Mouse (Mus musculus) ES-E14 (cell line): ENCODE data around the gene Clip2. TPM values are rescaled to one million over a fixed set of nuclear protein-coding genes. Genes with fewer than 3 reads are reported as not detected.

Experiments
- DNase-seq: peaks from one replicate; pipeline ENCODE4 v3.0.0-alpha.2; 2013; ENCODE audit warnings: low read depth, low spot score
- H3K27ac ChIP-seq: 2 replicates; pipeline ENCODE4 v1.5.1; 2012; ENCODE audit warnings: low read depth, mild to moderate bottlenecking, low read length, moderate library complexity, mixed read lengths; ENCODE audit not compliant: poor library complexity, insufficient read depth, severe bottlenecking
- H3K36me3 ChIP-seq: 2 replicates; pipeline ENCODE4 v1.6.1; 2012; ENCODE audit warnings: mild to moderate bottlenecking, low read length, moderate library complexity, mixed read lengths; ENCODE audit not compliant: control insufficient read depth, poor library complexity, insufficient read depth, severe bottlenecking
- H3K4me1 ChIP-seq, 2 experiments: fragments of 150-350 bp in 1 of 2; sonication (generic) in 1 of 2; 2 replicates each; pipeline ENCODE4 v1.6.1; 2012; ENCODE audit warnings: low read length in 2 of 2, mild to moderate bottlenecking in 1 of 2, mixed read lengths in 1 of 2; ENCODE audit not compliant: control insufficient read depth in 2 of 2, insufficient read depth in 2 of 2, poor library complexity in 1 of 2
- H3K4me3 ChIP-seq, 2 experiments: fragments of 150-350 bp in 1 of 2; sonication (generic) in 1 of 2; 2 replicates each; pipeline ENCODE4 v1.5.1; 2012; ENCODE audit warnings: low read length in 2 of 2, low read depth in 1 of 2, mild to moderate bottlenecking in 1 of 2, mixed read lengths in 1 of 2; ENCODE audit not compliant: insufficient read depth in 1 of 2, poor library complexity in 1 of 2, severe bottlenecking in 1 of 2
- H3K9ac ChIP-seq: 2 replicates; pipeline ENCODE4 v1.6.1; 2012; ENCODE audit warnings: low read depth, mild to moderate bottlenecking, low read length, mixed read lengths; ENCODE audit not compliant: poor library complexity, insufficient read depth, severe bottlenecking
- H3K9me3 ChIP-seq: fragments of 150-350 bp; sonication (generic); 2 replicates; pipeline ENCODE4 v1.6.1; 2012; ENCODE audit warnings: low read depth, mild to moderate bottlenecking, low read length; ENCODE audit not compliant: control insufficient read depth, insufficient read depth
- CHD2 ChIP-seq: IDR thresholded peaks from 2 replicates; pipeline ENCODE4 v1.6.1; 2014; ENCODE audit warnings: mild to moderate bottlenecking, low read depth, low read length, inconsistent platforms
- HCFC1 ChIP-seq: IDR thresholded peaks from 2 replicates; pipeline ENCODE4 v1.6.1; 2012; ENCODE audit warnings: low read length, inconsistent platforms, borderline replicate concordance; ENCODE audit not compliant: insufficient read depth
- MAFK ChIP-seq: IDR thresholded peaks from 2 replicates; pipeline ENCODE4 v1.6.1; 2014; ENCODE audit warnings: mild to moderate bottlenecking, low read depth, low read length, inconsistent platforms; ENCODE audit not compliant: insufficient read depth
- ZC3H11A ChIP-seq: IDR thresholded peaks from 2 replicates; pipeline ENCODE4 v1.6.1; 2012; ENCODE audit warnings: low read depth, mild to moderate bottlenecking, inconsistent platforms, low read length, borderline replicate concordance
- ZNF384 ChIP-seq: IDR thresholded peaks from 2 replicates; pipeline ENCODE4 v1.6.1; 2012; ENCODE audit warnings: low read depth, low read length, inconsistent platforms
- in situ Hi-C, 2 experiments: fragments of 600-800 bp; cut with MboI; formaldehyde crosslinking; loops; one replicate each; pipeline ENCODE4 v1.15.1; 2025; ENCODE audit warnings: low sequenced_read_pairs in 2 of 2, inconsistent platforms in 1 of 2; ENCODE audit not compliant: unreplicated experiment in 2 of 2
- total RNA-seq: library from RNA; depleted of rRNA; stranded (reverse); fragments of 300-350 nt; gene quantifications from 2 replicates; pipeline ENCODE4 v1.2.3, GENCODE M21; 2012

The Clip2 gene
- total RNA-seq, 1 experiment, result 10.5 TPM

DNA sequence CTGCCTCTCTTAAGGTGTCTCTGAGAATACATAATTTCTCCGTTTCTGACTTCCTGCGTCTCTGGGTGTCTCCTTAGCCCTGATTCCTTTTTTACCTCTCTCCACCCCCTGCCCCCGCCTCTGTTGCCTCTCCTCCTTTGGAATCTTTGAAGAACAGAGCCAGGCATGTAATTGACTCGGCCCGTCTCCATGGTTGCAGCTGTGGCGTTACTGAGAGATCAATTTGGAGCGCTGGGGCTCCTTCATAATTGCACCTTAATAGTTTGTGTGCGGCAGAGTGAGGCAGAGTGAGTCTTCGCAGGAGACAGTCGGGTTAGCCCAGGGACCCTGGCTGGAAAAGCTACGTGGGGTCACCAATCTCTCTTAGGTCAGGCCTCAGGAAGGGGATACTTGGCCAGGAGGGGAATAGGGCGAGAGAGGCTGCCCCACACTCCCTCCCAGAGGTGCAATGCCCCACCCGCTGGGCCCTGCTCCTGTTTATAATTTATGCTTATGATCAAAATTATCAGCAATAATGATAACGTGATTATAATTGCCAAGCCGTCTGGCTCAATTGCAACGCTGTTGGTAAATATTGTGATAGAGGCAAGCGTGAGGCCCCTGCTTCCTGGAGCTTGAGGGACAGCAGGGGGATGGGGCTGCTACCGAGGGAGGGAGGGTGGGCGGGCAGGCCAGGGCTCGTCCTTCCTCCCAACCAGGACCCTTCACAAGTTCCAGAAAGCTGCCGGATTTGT lies 85.8 kb downstream of the Clip2 start:
- H3K27ac ChIP-seq, result no peak overlapping the region
- H3K36me3 ChIP-seq, result no peaks in the 10 kb centered on the region
- peaks cover 0 to 14% of the 10 kb centered on the region in 2 experiments; a peak in 3 of 4 replicates for H3K4me1 ChIP-seq
- DNase-seq, result no peak
- 0 out of 4 replicates have a peak overlapping the region, but pooled peaks of 1 of the 2 experiments have one; percentile 12 for H3K4me3 ChIP-seq
- TF ChIP-seq CHD2, result no peak
- TF ChIP-seq ZC3H11A, result no peak
- no peak for TF ChIP-seq HCFC1
- no peak for TF ChIP-seq MAFK
- TF ChIP-seq ZNF384, result no peak
- no peak overlapping the region for H3K9ac ChIP-seq
- in situ Hi-C loops, result loop anchor here in 1 of 2 experiments (10.0 kb wide), 1 partner anchor 282 kb away; the partner anchor contains the start of gene Gtf2ird2
- H3K9me3 ChIP-seq, result no peaks in the 10 kb centered on the region

DNA sequence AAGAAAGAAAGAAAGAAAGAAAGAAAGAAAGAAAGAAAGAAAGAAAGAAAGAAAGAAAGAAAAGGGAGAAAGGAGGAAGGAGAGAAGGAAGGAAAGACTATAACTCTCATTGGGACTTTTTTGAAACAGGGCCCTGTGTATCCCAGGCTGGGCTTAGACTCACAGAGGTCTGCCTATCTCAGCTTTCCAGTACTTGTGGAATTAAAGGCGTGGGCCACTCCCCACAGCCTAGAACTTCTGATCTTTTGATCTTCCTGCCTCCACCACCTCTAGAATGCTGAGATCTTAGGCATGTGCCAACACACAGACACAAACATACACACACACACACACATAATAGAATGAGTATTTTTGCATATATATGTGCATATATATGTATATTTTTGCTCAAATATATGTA lies 87.0 kb downstream of the Clip2 start:
- H3K36me3 ChIP-seq, result no peaks in the 10 kb centered on the region
- in situ Hi-C loops, result loop anchor here in 1 of 2 experiments (10.0 kb wide), 1 partner anchor 280 kb away; the partner anchor contains the start of gene Gtf2ird2
- no peak overlapping the region for H3K4me3 ChIP-seq
- H3K9me3 ChIP-seq, result no peaks in the 10 kb centered on the region
- no peak overlapping the region for H3K27ac ChIP-seq
- H3K4me1 ChIP-seq, result peaks cover 0 to 14% of the 10 kb centered on the region in 2 experiments; a peak in 3 of 4 replicates
- no peak overlapping the region for H3K9ac ChIP-seq
- DNase-seq, result no peak
- TF ChIP-seq HCFC1 (no peak), ZNF384 (no peak), MAFK (no peak), CHD2 (no peak), ZC3H11A (no peak)

GRCm38 (mm10) chr5:134464225-134464624 lies 88.0 kb downstream of the Clip2 start:
- Histone ChIP-seq H3K4me1 (peaks cover 0 to 12% of the 10 kb centered on the region in 2 experiments; a peak in 3 of 4 replicates), H3K9ac (no peak overlapping the region), H3K9me3 (no peaks in the 10 kb centered on the region), H3K36me3 (no peaks in the 10 kb centered on the region), H3K27ac (no peak overlapping the region), H3K4me3 (no peak overlapping the region)
- no peak for DNase-seq
- TF ChIP-seq MAFK, result no peak
- TF ChIP-seq ZC3H11A, result no peak
- no peak for TF ChIP-seq ZNF384
- no peak for TF ChIP-seq CHD2
- no peak for TF ChIP-seq HCFC1
- in situ Hi-C loops, result loop anchor here in 1 of 2 experiments (10.0 kb wide), 1 partner anchor 279 kb away; the partner anchor contains the start of gene Gtf2ird2

DNA sequence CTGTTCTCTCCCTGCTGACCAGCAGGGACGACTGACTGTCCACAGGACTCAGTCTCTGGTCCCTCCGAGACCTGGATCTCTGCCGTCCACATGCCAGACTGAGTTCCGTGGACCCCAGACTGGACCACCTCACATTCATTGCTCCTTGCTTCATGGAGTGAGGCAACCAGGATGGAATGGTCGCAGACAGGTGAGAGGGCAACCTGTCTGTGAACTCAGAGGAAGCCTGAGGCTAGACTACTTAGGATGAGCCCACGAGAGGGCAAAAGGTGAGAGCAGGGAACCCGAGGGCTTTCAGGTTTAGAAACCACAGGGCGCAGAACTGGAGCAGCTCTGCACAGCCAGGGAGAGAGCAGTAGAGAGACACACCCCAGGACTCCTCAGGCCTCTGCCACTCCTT lies 89.5 kb downstream of the Clip2 start:
- Histone ChIP-seq H3K4me1 (peaks cover 0 to 7% of the 10 kb centered on the region in 2 experiments; a peak in 3 of 4 replicates), H3K27ac (no peak overlapping the region), H3K9me3 (no peaks in the 10 kb centered on the region), H3K9ac (no peak overlapping the region), H3K36me3 (no peaks in the 10 kb centered on the region), H3K4me3 (peak overlapping the region in 1 of 2 experiments; percentile 26; a peak in 1 of 4 replicates)
- TF ChIP-seq CHD2, result no peak
- TF ChIP-seq ZNF384, result no peak
- no peak for TF ChIP-seq ZC3H11A
- no peak for TF ChIP-seq HCFC1
- TF ChIP-seq MAFK, result no peak
- in situ Hi-C loops, result loop anchor here in 1 of 2 experiments (10.0 kb wide), 1 partner anchor 278 kb away; the partner anchor contains the start of gene Gtf2ird2
- DNase-seq, result no peak
